Comparison of ENCODE assay signal across 9 mouse cellular contexts in genomic region chr1:191075199-191075883, GRCm38 (mm10). TPM values are rescaled to one million over a fixed set of nuclear protein-coding genes. Genes with fewer than 3 reads are reported as not detected.
DNase-seq lines count a peak whose midpoint lies in the region; TF ChIP-seq lines count a peak whose summit lies in the region.
"Had no signal": no experiment of that assay in that cellular context is flagged by ENCODE, and none has a peak within 500 bp of the region (broad histone marks: within the 10 kb centered on the region; RNA-seq: fewer than 3 reads in every experiment).

No protein-coding gene starts in this region.

- peak; percentile 39 to 40 for DNase-seq in left cerebral cortex, adult 2 months (ENCODE audit: extremely low spot score in 1 of 2, low spot score in 2 of 2)
- DNase-seq in left cerebral cortex, adult 8-10 months (ENCODE audit: low spot score in 2 of 2) = no peak
- DNase-seq in R1 (ENCODE audit: low read depth, low spot score) = peak; percentile 83
- peak; percentile 77 for DNase-seq in embryo, embryonic 10 days (ENCODE audit: low spot score)
- DNase-seq in heart, postnatal 14 days = peak; percentile 64 to 72
- DNase-seq in layer of hippocampus, postnatal 36 days = peak; percentile 33 to 53
- peak; percentile 45 to 51 for DNase-seq in monocyte, adult 2 months (ENCODE audit: low read depth in 1 of 2, low spot score in 2 of 2)
- DNase-seq in spleen, postnatal 10 days (ENCODE audit: low spot score in 2 of 2) = no peak

- TF ChIP-seq CTCF in left cerebral cortex, adult 2 months (IDR thresholded peaks at IDR 0.05) = peak; percentile 88

- H3K4me3 ChIP-seq in left cerebral cortex, adult 2 months = no peak overlapping the region

- intact Hi-C loops in left cerebral cortex, adult 2 months (cut with DNase I) = loop anchor here (2.0 to 5.0 kb wide), 2 partner anchors 73 to 131 kb away; no protein-coding TSS in a partner anchor
- intact Hi-C loops in heart, postnatal 14 days (cut with DNase I) = loop anchor here (1.0 to 5.0 kb wide), 2 partner anchors 73 to 131 kb away; no protein-coding TSS in a partner anchor

- no peak overlapping the region for H3K27ac ChIP-seq in left cerebral cortex, adult 2 months

RNA-seq across cellular contexts. Expression of gene Nsl1, which starts 12.5 kb away (rescaled TPM):
- total RNA-seq in left cerebral cortex, adult 2 months (2021) = under 1 TPM; 0.38 to 0.47 TPM
- 1 to 10 TPM in 1 of 4 experiments, under 1 TPM in 3; 0.37 to 1.3 (median 0.55) TPM for total RNA-seq in left cerebral cortex, adult 8-10 months (2022)
- total RNA-seq in heart, postnatal 14 days (2021) = 1 to 10 TPM in 1 of 2 experiments, under 1 TPM in 1; 0.65 to 1.4 TPM
- under 1 TPM; 0.61 to 0.82 TPM for total RNA-seq in layer of hippocampus, postnatal 36 days (2021)

RNA-seq across cellular contexts. Expression of gene Tatdn3, which starts 12.6 kb away (rescaled TPM):
- 10 to 100 TPM; 30.9 to 35.4 TPM for total RNA-seq in left cerebral cortex, adult 2 months (2021)
- 10 to 100 TPM; 28.7 to 35.8 (median 31.9) TPM for total RNA-seq in left cerebral cortex, adult 8-10 months (2022)
- total RNA-seq in heart, postnatal 14 days (2021) = 10 to 100 TPM; 14.4 to 20.7 TPM
- total RNA-seq in layer of hippocampus, postnatal 36 days (2021) = 10 to 100 TPM; 40.4 to 42.4 TPM

RNA-seq across cellular contexts. Expression of gene Batf3, which starts 22.3 kb away (rescaled TPM):
- 1 to 10 TPM; 1.6 to 1.8 TPM for total RNA-seq in left cerebral cortex, adult 2 months (2021)
- total RNA-seq in left cerebral cortex, adult 8-10 months (2022) = 1 to 10 TPM in 3 of 4 experiments, under 1 TPM in 1; 0.89 to 5.4 (median 3.9) TPM
- not detected for total RNA-seq in heart, postnatal 14 days (2021)
- 1 to 10 TPM in 1 of 2 experiments, under 1 TPM in 1; 0.51 to 2.3 TPM for total RNA-seq in layer of hippocampus, postnatal 36 days (2021)

RNA-seq across cellular contexts. Expression of gene Spata45, which starts 38.9 kb away (rescaled TPM):
- not detected for total RNA-seq in left cerebral cortex, adult 2 months (2021)
- total RNA-seq in left cerebral cortex, adult 8-10 months (2022) = not detected
- not detected for total RNA-seq in heart, postnatal 14 days (2021)
- total RNA-seq in layer of hippocampus, postnatal 36 days (2021) = not detected
- total RNA-seq: neutrophil, adult 5-6 weeks had no signal

RNA-seq across cellular contexts. Expression of gene Flvcr1, which starts 49.4 kb away (rescaled TPM):
- total RNA-seq in left cerebral cortex, adult 2 months (2021) = 10 to 100 TPM; 14.4 to 16.8 TPM
- total RNA-seq in left cerebral cortex, adult 8-10 months (2022) = 10 to 100 TPM; 12.5 to 15.3 (median 14.3) TPM
- 1 to 10 TPM; 6.4 to 7.0 TPM for total RNA-seq in heart, postnatal 14 days (2021)
- total RNA-seq in layer of hippocampus, postnatal 36 days (2021) = 10 to 100 TPM; 17.3 to 19.6 TPM

Comparison
In these comparisons a context has a peak if more than half of its experiments do, and no peak if none do; other contexts are left out.
1. DNase-seq: peak in left cerebral cortex, adult 2 months (2 of 2), R1 (single experiment), embryo, embryonic 10 days (single experiment), heart, postnatal 14 days (2 of 2), layer of hippocampus, postnatal 36 days (2 of 2) and monocyte, adult 2 months (2 of 2); none in left cerebral cortex, adult 8-10 months (0 of 2) and spleen, postnatal 10 days (0 of 2).